In genomic region chr5:150152071-150152879, GRCm38 (mm10) we compare ENCODE assay signal across 9 mouse cellular contexts. TPM values are rescaled to one million over a fixed set of nuclear protein-coding genes. Genes with fewer than 3 reads are reported as not detected.
A peak's percentile ranks its signal among the peaks of the same experiment; 100 is the strongest.
DNase-seq lines count a peak whose midpoint lies in the region; ATAC-seq lines count a peak whose summit lies in the region.
"Had no signal": no experiment of that assay in that cellular context is flagged by ENCODE, and none has a peak within 500 bp of the region (broad histone marks: within the 10 kb centered on the region; RNA-seq: fewer than 3 reads in every experiment).

No protein-coding gene starts in this region.

- H3K4me3 ChIP-seq in hindbrain, embryonic 13.5 days: no peak overlapping the region
- no peak overlapping the region for H3K4me3 ChIP-seq in hindbrain, embryonic 12.5 days
- H3K4me3 ChIP-seq in hindbrain, embryonic 16.5 days (ENCODE audit: low read length): no peak overlapping the region
- no peak overlapping the region for H3K4me3 ChIP-seq in midbrain, embryonic 15.5 days
- H3K4me3 ChIP-seq: embryonic facial prominence, embryonic 12.5 days had no signal

- WGBS in hindbrain, embryonic 13.5 days: 72% methylated on average over 22 of the region's 22 CpGs
- 70% methylated on average over 22 of the region's 22 CpGs for WGBS in hindbrain, embryonic 12.5 days
- 51% methylated on average over 22 of the region's 22 CpGs for WGBS in hindbrain, embryonic 16.5 days
- WGBS in midbrain, embryonic 15.5 days: 59% methylated on average over 22 of the region's 22 CpGs

- H3K9me3 ChIP-seq in hindbrain, embryonic 13.5 days: no peaks in the 10 kb centered on the region
- H3K9me3 ChIP-seq in hindbrain, embryonic 12.5 days (replicated peaks): no peaks in the 10 kb centered on the region
- no peaks in the 10 kb centered on the region for H3K9me3 ChIP-seq in hindbrain, embryonic 16.5 days (ENCODE audit: control insufficient read depth, low read length)
- H3K9me3 ChIP-seq in midbrain, embryonic 15.5 days: no peaks in the 10 kb centered on the region
- H3K9me3 ChIP-seq: embryonic facial prominence, embryonic 12.5 days had no signal

- DNase-seq in brain, embryonic 18.5 days (ENCODE audit: low read depth, low spot score): peak; percentile 43
- peak; percentile 22 for DNase-seq in embryo, embryonic 10 days (ENCODE audit: low spot score)
- no peak for DNase-seq in thymus, adult 18-20 months

- H3K36me3 ChIP-seq in hindbrain, embryonic 13.5 days: no peaks in the 10 kb centered on the region; the same call in 1 of the 2 replicates
- no peaks in the 10 kb centered on the region for H3K36me3 ChIP-seq in hindbrain, embryonic 12.5 days
- H3K36me3 ChIP-seq in hindbrain, embryonic 16.5 days (ENCODE audit: control insufficient read depth, insufficient read depth, low read length): no peaks in the 10 kb centered on the region
- no peaks in the 10 kb centered on the region for H3K36me3 ChIP-seq in midbrain, embryonic 15.5 days (replicated peaks)
- H3K36me3 ChIP-seq: embryonic facial prominence, embryonic 12.5 days had no signal

- no peaks in the 10 kb centered on the region for H3K27me3 ChIP-seq in hindbrain, embryonic 13.5 days
- no peaks in the 10 kb centered on the region for H3K27me3 ChIP-seq in hindbrain, embryonic 12.5 days
- H3K27me3 ChIP-seq in hindbrain, embryonic 16.5 days (replicated peaks; ENCODE audit: control insufficient read depth, insufficient read depth, low read length): no peaks in the 10 kb centered on the region
- no peaks in the 10 kb centered on the region for H3K27me3 ChIP-seq in midbrain, embryonic 15.5 days (replicated peaks)
- H3K27me3 ChIP-seq: embryonic facial prominence, embryonic 12.5 days had no signal

- peak; percentile 76; the same call in 1 of the 2 replicates for ATAC-seq in hindbrain, embryonic 13.5 days (ENCODE audit: low FRiP score)
- no peak for ATAC-seq in hindbrain, embryonic 12.5 days (ENCODE audit: low FRiP score)
- ATAC-seq in hindbrain, embryonic 16.5 days: peak; percentile 90
- ATAC-seq in midbrain, embryonic 15.5 days (replicated peaks): peak; percentile 65
- no peak for ATAC-seq in erythroblast, adult 5-6 weeks (replicated peaks; ENCODE audit: low FRiP score, poor library complexity, severe bottlenecking)

- no peak overlapping the region for H3K9ac ChIP-seq in hindbrain, embryonic 13.5 days
- no peak overlapping the region for H3K9ac ChIP-seq in hindbrain, embryonic 12.5 days
- H3K9ac ChIP-seq in hindbrain, embryonic 16.5 days (ENCODE audit: low read depth, low read length): no peak overlapping the region
- H3K9ac ChIP-seq in midbrain, embryonic 15.5 days: no peak overlapping the region
- H3K9ac ChIP-seq: embryonic facial prominence, embryonic 12.5 days had no signal

- H3K4me1 ChIP-seq in hindbrain, embryonic 13.5 days (replicated peaks): peaks cover 12% of the 10 kb centered on the region; the same call in 1 of the 2 replicates
- H3K4me1 ChIP-seq in hindbrain, embryonic 12.5 days: peaks cover 6% of the 10 kb centered on the region; the same call in 1 of the 2 replicates
- no peaks in the 10 kb centered on the region; the same call in 1 of the 2 replicates for H3K4me1 ChIP-seq in hindbrain, embryonic 16.5 days (ENCODE audit: control insufficient read depth, insufficient read depth, low read depth, low read length)
- H3K4me1 ChIP-seq in midbrain, embryonic 15.5 days: no peaks in the 10 kb centered on the region

- no peak overlapping the region for H3K27ac ChIP-seq in hindbrain, embryonic 13.5 days
- no peak overlapping the region for H3K27ac ChIP-seq in hindbrain, embryonic 12.5 days
- H3K27ac ChIP-seq in hindbrain, embryonic 16.5 days (ENCODE audit: low read depth, low read length): peak overlapping the region; percentile 51
- no peak overlapping the region for H3K27ac ChIP-seq in midbrain, embryonic 15.5 days
- H3K27ac ChIP-seq: embryonic facial prominence, embryonic 12.5 days had no signal

- H3K4me2 ChIP-seq in hindbrain, embryonic 13.5 days: no peak overlapping the region
- no peak overlapping the region for H3K4me2 ChIP-seq in hindbrain, embryonic 12.5 days (replicated peaks)
- H3K4me2 ChIP-seq in hindbrain, embryonic 16.5 days (ENCODE audit: low read length): no peak overlapping the region
- H3K4me2 ChIP-seq in midbrain, embryonic 15.5 days: no peak overlapping the region
- H3K4me2 ChIP-seq: embryonic facial prominence, embryonic 12.5 days had no signal

RNA-seq across cellular contexts. Expression of gene Fry, which starts 33.8 kb away (rescaled TPM):
- polyA plus RNA-seq in hindbrain, embryonic 13.5 days (2015; fragmentation: Nextera tagmentation; extraction: Ambion mirVana): 40.7 and 40.9 TPM in 2 replicates
- 27.9 and 30.1 TPM in 2 replicates for polyA plus RNA-seq in hindbrain, embryonic 12.5 days (2016; fragmentation: Nextera tagmentation; extraction: Ambion mirVana)
- polyA plus RNA-seq in hindbrain, embryonic 16.5 days (2015; fragmentation: Nextera tagmentation; extraction: Ambion mirVana): 43.4 and 50.7 TPM in 2 replicates
- polyA plus RNA-seq in midbrain, embryonic 15.5 days (2015; fragmentation: Nextera tagmentation; extraction: Ambion mirVana): 47.4 and 58.5 TPM in 2 replicates
- 16.1 and 30.1 TPM in 2 replicates for total RNA-seq in erythroblast, adult 5-6 weeks (2015; ENCODE audit: low replicate concordance)
- total RNA-seq in erythroblast, adult 5-6 weeks (2017; ENCODE audit: low replicate concordance): 10.3 and 16.4 TPM in 2 replicates

Comparison
In these comparisons a context has a peak if more than half of its experiments do, and no peak if none do; other contexts are left out.
1. ATAC-seq: peak in hindbrain, embryonic 13.5 days (single experiment), hindbrain, embryonic 16.5 days (single experiment) and midbrain, embryonic 15.5 days (single experiment); none in hindbrain, embryonic 12.5 days (single experiment) and erythroblast, adult 5-6 weeks (single experiment).
2. DNase-seq: peak in brain, embryonic 18.5 days (single experiment) and embryo, embryonic 10 days (single experiment); none in thymus, adult 18-20 months (0 of 2).